Mouse (Mus musculus): Measurements from ENCODE around the gene Gm20388.

DNA sequence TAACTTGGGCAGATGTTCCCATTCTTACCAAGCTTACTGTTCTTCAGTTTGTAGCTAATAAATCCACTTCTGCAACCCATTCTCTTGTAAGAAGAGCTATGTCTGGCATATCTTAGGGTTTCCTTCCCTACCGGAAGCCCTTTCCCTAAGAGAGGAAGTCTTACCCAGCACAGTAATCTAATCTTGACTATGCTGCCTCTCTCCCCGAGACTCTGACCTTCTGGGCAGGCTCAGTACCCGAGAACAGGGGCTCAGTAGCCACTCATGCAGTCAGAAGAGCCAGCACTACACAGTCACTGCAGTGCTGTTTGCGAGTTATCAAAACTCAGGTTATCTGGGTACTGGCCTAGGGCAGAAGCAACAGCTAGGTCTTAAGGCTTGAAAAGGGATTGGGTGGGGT lies 2987.4 kb downstream of the Gm20388 start:
- TF ChIP-seq GATA1 (IDR thresholded peaks at IDR 0.05; ENCODE audit: low read length), result no peak
- no peak for TF ChIP-seq TAL1 (IDR thresholded peaks at IDR 0.05; ENCODE audit: low read length)

All from erythroblast, embryonic 14.5 days (primary cell).